Comparison of ENCODE assay signal across 8 mouse cellular contexts in the genomic region with DNA sequence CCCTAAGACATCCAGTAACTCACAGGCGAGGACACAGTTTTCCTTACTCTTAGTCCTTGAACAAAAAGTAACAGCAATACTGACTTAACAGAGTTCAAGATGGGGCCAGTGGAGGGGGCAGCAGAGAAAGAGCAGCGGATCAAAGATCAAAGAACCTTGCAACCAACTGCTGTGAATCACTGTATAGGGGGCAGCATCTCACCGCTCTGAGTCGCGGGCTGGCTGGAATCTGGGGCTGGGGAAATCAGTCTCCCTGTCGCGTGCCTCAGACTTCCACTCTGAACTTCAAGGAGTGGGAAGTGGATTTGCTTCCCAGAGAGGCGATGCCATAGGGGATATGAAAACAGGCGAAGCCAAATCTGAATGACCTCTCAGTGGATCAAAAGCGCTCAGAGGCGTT. TPM values are rescaled to one million over a fixed set of nuclear protein-coding genes. Genes with fewer than 3 reads are reported as not detected.
DNase-seq lines count a peak whose midpoint lies in the region; ATAC-seq and TF ChIP-seq lines count a peak whose summit lies in the region.

No protein-coding gene starts in this region.

- WGBS in liver, embryonic 15.5 days (ENCODE audit: insufficient replicate concordance) = 7% methylated on average over 11 of the region's 11 CpGs

- H3K9ac ChIP-seq in liver, embryonic 15.5 days = no peak overlapping the region

- no peaks in the 10 kb centered on the region for H3K9me3 ChIP-seq in liver, embryonic 15.5 days (replicated peaks)

- H3K27ac ChIP-seq in left cerebral cortex, adult 2 months = no peak overlapping the region
- H3K27ac ChIP-seq in liver, embryonic 15.5 days (replicated peaks) = no peak overlapping the region

- H3K27me3 ChIP-seq in liver, embryonic 15.5 days = peaks cover 32% of the 10 kb centered on the region

- no peak for ATAC-seq in liver, embryonic 15.5 days (ENCODE audit: insufficient read depth)

- H3K36me3 ChIP-seq in liver, embryonic 15.5 days (replicated peaks) = no peaks in the 10 kb centered on the region

- peak; percentile 13; the same call in 1 of the 2 replicates for TF ChIP-seq CTCF in left cerebral cortex, adult 2 months (IDR thresholded peaks at IDR 0.05)

- intact Hi-C loops in left cerebral cortex, adult 2 months (cut with DNase I) = loop anchor here (5.0 kb wide), 1 partner anchor 275 kb away; a partner anchor contains a TSS
- intact Hi-C loops in left cerebral cortex, postnatal 36 days (cut with DNase I) = loop anchor here (5.0 to 10.0 kb wide), 4 partner anchors 55 to 253 kb away; a partner anchor contains a TSS

- no peak overlapping the region for H3K4me3 ChIP-seq in left cerebral cortex, adult 2 months
- H3K4me3 ChIP-seq in liver, embryonic 15.5 days (replicated peaks) = 0 out of 2 replicates have a peak overlapping the region, but pooled peaks have one; percentile 92

- peak overlapping the region; percentile 98 for H3K4me2 ChIP-seq in liver, embryonic 15.5 days

- DNase-seq in left cerebral cortex, adult 2 months (ENCODE audit: extremely low spot score in 1 of 2, low spot score in 2 of 2) = no peak
- DNase-seq in left cerebral cortex, postnatal 36 days (ENCODE audit: low spot score in 2 of 2) = no peak
- DNase-seq in embryo, embryonic 10.5 days (ENCODE audit: low spot score) = peak; percentile 83
- peak; percentile 37 for DNase-seq in heart, postnatal 4 days
- peak; percentile 69 for DNase-seq in retina, postnatal 1 day
- DNase-seq in frontal cortex, postnatal 36 days (ENCODE audit: low spot score in 2 of 2) = no peak
- no peak for DNase-seq in left cerebral cortex, adult 8-10 months (ENCODE audit: low spot score in 2 of 2)

- H3K4me1 ChIP-seq in liver, embryonic 15.5 days (replicated peaks) = peaks cover 35% of the 10 kb centered on the region

RNA-seq across cellular contexts. Expression of a gene that starts 1.8 kb away (rescaled TPM):
- 10 to 100 TPM; 28.9 to 29.9 TPM for total RNA-seq in left cerebral cortex, adult 2 months (2021)
- total RNA-seq in left cerebral cortex, postnatal 36 days (2021) = 10 to 100 TPM; 24.0 to 29.8 TPM
- 10 to 100 TPM; 29.9 to 31.2 TPM for total RNA-seq in heart, postnatal 4 days (2021)
- 8.5 and 9.5 TPM in 2 replicates for polyA plus RNA-seq in liver, embryonic 15.5 days (2015; fragmentation: Nextera tagmentation; extraction: Ambion mirVana)
- total RNA-seq in left cerebral cortex, adult 8-10 months (2022) = 10 to 100 TPM; 19.4 to 23.4 (median 20.7) TPM

Comparison
In these comparisons a context has a peak if more than half of its experiments do, and no peak if none do; other contexts are left out.
1. DNase-seq: peak in embryo, embryonic 10.5 days (single experiment), heart, postnatal 4 days (single experiment) and retina, postnatal 1 day (single experiment); none in left cerebral cortex, adult 2 months (0 of 2), left cerebral cortex, postnatal 36 days (0 of 2), frontal cortex, postnatal 36 days (0 of 2) and left cerebral cortex, adult 8-10 months (0 of 2).